Mouse (Mus musculus): ENCODE measurements at regions not wholly inside any gene's neighbourhood (a gene's known extent, or its start where the extent isn't known, plus 50 kb on each side); places are given as distances from the start of the nearest gene placed in this dataset.

GRCm38 (mm10) chr13:106317300-106317699, 619.5 kb downstream of the Ipo11 start:
- H3K27me3 ChIP-seq (ENCODE audit: insufficient read depth, poor library complexity, severe bottlenecking): no peaks in the 10 kb centered on the region
- 79% methylated on average over 2 of the region's 2 CpGs for WGBS
- H3K36me3 ChIP-seq: no peaks in the 10 kb centered on the region
- no peaks in the 10 kb centered on the region for H3K9me3 ChIP-seq
- H3K4me3 ChIP-seq: no peak overlapping the region
- no peaks in the 10 kb centered on the region for H3K4me1 ChIP-seq (replicated peaks)
- no peak overlapping the region for H3K27ac ChIP-seq
- DNase-seq (ENCODE audit: low spot score): no peak

GRCm38 (mm10) chr13:106281181-106281580, 655.6 kb downstream of the Ipo11 start:
- no peaks in the 10 kb centered on the region for H3K36me3 ChIP-seq
- no peak for DNase-seq (ENCODE audit: low spot score)
- H3K9me3 ChIP-seq: no peaks in the 10 kb centered on the region
- no peak overlapping the region for H3K4me3 ChIP-seq
- no peaks in the 10 kb centered on the region for H3K4me1 ChIP-seq (replicated peaks)
- no peak overlapping the region for H3K27ac ChIP-seq
- 55% methylated on average over 3 of the region's 3 CpGs for WGBS
- no peaks in the 10 kb centered on the region for H3K27me3 ChIP-seq (ENCODE audit: insufficient read depth, poor library complexity, severe bottlenecking)

- Histone ChIP-seq H3K4me3 (no peak overlapping the region), H3K27me3 (ENCODE audit: insufficient read depth, poor library complexity, severe bottlenecking) (no peaks in the 10 kb centered on the region), H3K27ac (no peak overlapping the region), H3K9me3 (no peaks in the 10 kb centered on the region), H3K36me3 (no peaks in the 10 kb centered on the region), H3K4me1 (replicated peaks) (no peaks in the 10 kb centered on the region)
- WGBS: 80% methylated on average over 1 of the region's 1 CpGs
- DNase-seq (ENCODE audit: low spot score): no peak
Observed at GRCm38 (mm10) chr13:106259874-106260273, 676.9 kb downstream of the Ipo11 start.

Data from hindbrain, embryonic 10.5 days (tissue).